Mouse (Mus musculus): ENCODE measurements around the gene Fanca. TPM values are rescaled to one million over a fixed set of nuclear protein-coding genes. Genes with fewer than 3 reads are reported as not detected.

Fanca gene
- polyA plus RNA-seq, 1 experiment, result 56.4 TPM

GRCm38 (mm10) chr8:123348237-123348843 lies 30.0 kb upstream of the Fanca start:
- Histone ChIP-seq H3K9ac (ENCODE audit: low read depth, poor library complexity, severe bottlenecking) (no peak overlapping the region), H3K4me1 (ENCODE audit: control insufficient read depth, insufficient read depth, low read length) (no peaks in the 10 kb centered on the region), H3K36me3 (ENCODE audit: control insufficient read depth, insufficient read depth, low read length, poor library complexity, severe bottlenecking) (no peaks in the 10 kb centered on the region), H3K9me3 (replicated peaks; ENCODE audit: control insufficient read depth, insufficient read depth, low read length, poor library complexity, severe bottlenecking) (no peaks in the 10 kb centered on the region), H3K27me3 (ENCODE audit: control insufficient read depth, insufficient read depth, low read length, poor library complexity, severe bottlenecking) (no peaks in the 10 kb centered on the region), H3K27ac (ENCODE audit: insufficient read depth, low read length) (no peak overlapping the region), H3K4me3 (ENCODE audit: low read depth, low read length) (no peak overlapping the region)
- TF ChIP-seq POLR2A (IDR thresholded peaks at IDR 0.05; ENCODE audit: insufficient read depth, low read length), result no peak
- no peak for TF ChIP-seq EP300 (IDR thresholded peaks at IDR 0.05; ENCODE audit: insufficient read depth, low read depth, low read length)
- TF ChIP-seq CTCF (IDR thresholded peaks at IDR 0.05; ENCODE audit: low read depth, low read length), result no peak

DNA sequence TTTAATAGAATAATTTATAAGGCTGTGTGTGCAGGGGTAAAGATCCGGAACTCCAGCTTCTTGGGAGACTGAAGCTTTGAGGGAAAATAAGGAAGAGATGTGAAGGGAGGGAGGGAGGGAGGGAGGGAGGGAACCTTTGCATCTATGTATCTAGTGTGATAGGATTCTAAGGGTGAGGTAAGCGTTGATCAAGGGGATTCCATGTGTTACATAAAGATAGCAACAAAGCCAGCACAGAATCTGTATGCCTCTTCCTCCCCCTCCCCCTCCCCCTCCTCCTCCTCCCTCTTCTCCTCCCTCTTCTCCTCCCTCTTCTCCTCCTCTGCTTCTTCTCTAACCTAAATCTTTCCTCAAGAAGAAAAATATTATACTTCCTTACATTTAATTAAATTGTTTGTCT lies 28.9 kb upstream of the Fanca start:
- no peak overlapping the region for H3K27ac ChIP-seq (ENCODE audit: insufficient read depth, low read length)
- H3K9me3 ChIP-seq (replicated peaks; ENCODE audit: control insufficient read depth, insufficient read depth, low read length, poor library complexity, severe bottlenecking), result no peaks in the 10 kb centered on the region
- no peaks in the 10 kb centered on the region for H3K4me1 ChIP-seq (ENCODE audit: control insufficient read depth, insufficient read depth, low read length)
- no peak overlapping the region for H3K4me3 ChIP-seq (ENCODE audit: low read depth, low read length)
- no peak overlapping the region for H3K9ac ChIP-seq (ENCODE audit: low read depth, poor library complexity, severe bottlenecking)
- TF ChIP-seq EP300 (IDR thresholded peaks at IDR 0.05; ENCODE audit: insufficient read depth, low read depth, low read length), result no peak
- no peak for TF ChIP-seq POLR2A (IDR thresholded peaks at IDR 0.05; ENCODE audit: insufficient read depth, low read length)
- H3K36me3 ChIP-seq (ENCODE audit: control insufficient read depth, insufficient read depth, low read length, poor library complexity, severe bottlenecking), result no peaks in the 10 kb centered on the region
- no peaks in the 10 kb centered on the region for H3K27me3 ChIP-seq (ENCODE audit: control insufficient read depth, insufficient read depth, low read length, poor library complexity, severe bottlenecking)

GRCm38 (mm10) chr8:123345856-123346255 lies 27.5 kb upstream of the Fanca start:
- no peaks in the 10 kb centered on the region for H3K4me1 ChIP-seq (ENCODE audit: control insufficient read depth, insufficient read depth, low read length)
- TF ChIP-seq EP300 (IDR thresholded peaks at IDR 0.05; ENCODE audit: insufficient read depth, low read depth, low read length), result no peak
- TF ChIP-seq CTCF (IDR thresholded peaks at IDR 0.05; ENCODE audit: low read depth, low read length), result no peak
- no peak for TF ChIP-seq POLR2A (IDR thresholded peaks at IDR 0.05; ENCODE audit: insufficient read depth, low read length)
- no peak overlapping the region for H3K27ac ChIP-seq (ENCODE audit: insufficient read depth, low read length)
- H3K36me3 ChIP-seq (ENCODE audit: control insufficient read depth, insufficient read depth, low read length, poor library complexity, severe bottlenecking), result no peaks in the 10 kb centered on the region
- H3K4me3 ChIP-seq (ENCODE audit: low read depth, low read length), result no peak overlapping the region
- no peak overlapping the region for H3K9ac ChIP-seq (ENCODE audit: low read depth, poor library complexity, severe bottlenecking)
- no peaks in the 10 kb centered on the region for H3K27me3 ChIP-seq (ENCODE audit: control insufficient read depth, insufficient read depth, low read length, poor library complexity, severe bottlenecking)
- no peaks in the 10 kb centered on the region for H3K9me3 ChIP-seq (replicated peaks; ENCODE audit: control insufficient read depth, insufficient read depth, low read length, poor library complexity, severe bottlenecking)

- H3K4me3 ChIP-seq (ENCODE audit: low read depth, low read length), result no peak overlapping the region
- no peak overlapping the region for H3K9ac ChIP-seq (ENCODE audit: low read depth, poor library complexity, severe bottlenecking)
- no peaks in the 10 kb centered on the region for H3K27me3 ChIP-seq (ENCODE audit: control insufficient read depth, insufficient read depth, low read length, poor library complexity, severe bottlenecking)
- H3K9me3 ChIP-seq (replicated peaks; ENCODE audit: control insufficient read depth, insufficient read depth, low read length, poor library complexity, severe bottlenecking), result no peaks in the 10 kb centered on the region
- H3K4me1 ChIP-seq (ENCODE audit: control insufficient read depth, insufficient read depth, low read length), result no peaks in the 10 kb centered on the region
- H3K36me3 ChIP-seq (ENCODE audit: control insufficient read depth, insufficient read depth, low read length, poor library complexity, severe bottlenecking), result no peaks in the 10 kb centered on the region
- TF ChIP-seq EP300 (IDR thresholded peaks at IDR 0.05; ENCODE audit: insufficient read depth, low read depth, low read length) (no peak), POLR2A (IDR thresholded peaks at IDR 0.05; ENCODE audit: insufficient read depth, low read length) (no peak), CTCF (IDR thresholded peaks at IDR 0.05; ENCODE audit: low read depth, low read length) (no peak)
- H3K27ac ChIP-seq (ENCODE audit: insufficient read depth, low read length), result no peak overlapping the region
Observed at GRCm38 (mm10) chr8:123345135-123345534, 26.8 kb upstream of the Fanca start.

DNA sequence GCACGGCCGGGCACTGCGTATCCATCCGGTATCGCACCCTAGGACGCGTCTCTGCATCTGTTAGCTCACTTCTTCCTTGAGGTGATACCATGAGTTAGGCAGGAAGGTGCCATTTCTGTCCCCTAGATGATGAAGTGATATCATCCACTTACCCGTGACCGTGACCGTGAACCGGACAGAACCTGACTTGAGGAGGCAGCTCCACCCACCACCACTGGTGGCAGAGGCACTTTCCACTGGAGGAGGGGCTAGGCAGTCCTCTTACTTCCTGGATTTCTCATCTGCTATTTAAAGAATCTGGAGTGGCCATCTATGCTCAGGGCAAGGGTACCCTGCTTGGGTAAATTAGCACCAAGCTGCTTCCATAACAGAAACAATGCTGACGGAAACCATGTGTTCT lies 25.0 kb upstream of the Fanca start:
- Histone ChIP-seq H3K27me3 (ENCODE audit: control insufficient read depth, insufficient read depth, low read length, poor library complexity, severe bottlenecking) (no peaks in the 10 kb centered on the region), H3K27ac (ENCODE audit: insufficient read depth, low read length) (no peak overlapping the region), H3K36me3 (ENCODE audit: control insufficient read depth, insufficient read depth, low read length, poor library complexity, severe bottlenecking) (no peaks in the 10 kb centered on the region), H3K4me3 (ENCODE audit: low read depth, low read length) (no peak overlapping the region), H3K9ac (ENCODE audit: low read depth, poor library complexity, severe bottlenecking) (no peak overlapping the region), H3K9me3 (replicated peaks; ENCODE audit: control insufficient read depth, insufficient read depth, low read length, poor library complexity, severe bottlenecking) (no peaks in the 10 kb centered on the region), H3K4me1 (ENCODE audit: control insufficient read depth, insufficient read depth, low read length) (no peaks in the 10 kb centered on the region)
- TF ChIP-seq POLR2A (IDR thresholded peaks at IDR 0.05; ENCODE audit: insufficient read depth, low read length) (no peak), CTCF (IDR thresholded peaks at IDR 0.05; ENCODE audit: low read depth, low read length) (no peak), EP300 (IDR thresholded peaks at IDR 0.05; ENCODE audit: insufficient read depth, low read depth, low read length) (no peak)

GRCm38 (mm10) chr8:123342911-123343310 lies 24.5 kb upstream of the Fanca start:
- no peak overlapping the region for H3K4me3 ChIP-seq (ENCODE audit: low read depth, low read length)
- no peaks in the 10 kb centered on the region for H3K9me3 ChIP-seq (replicated peaks; ENCODE audit: control insufficient read depth, insufficient read depth, low read length, poor library complexity, severe bottlenecking)
- H3K9ac ChIP-seq (ENCODE audit: low read depth, poor library complexity, severe bottlenecking), result no peak overlapping the region; the same call in 1 of the 2 replicates
- no peaks in the 10 kb centered on the region for H3K36me3 ChIP-seq (ENCODE audit: control insufficient read depth, insufficient read depth, low read length, poor library complexity, severe bottlenecking)
- no peak overlapping the region for H3K27ac ChIP-seq (ENCODE audit: insufficient read depth, low read length)
- no peaks in the 10 kb centered on the region for H3K4me1 ChIP-seq (ENCODE audit: control insufficient read depth, insufficient read depth, low read length)
- no peak for TF ChIP-seq CTCF (IDR thresholded peaks at IDR 0.05; ENCODE audit: low read depth, low read length)
- no peak for TF ChIP-seq EP300 (IDR thresholded peaks at IDR 0.05; ENCODE audit: insufficient read depth, low read depth, low read length)
- TF ChIP-seq POLR2A (IDR thresholded peaks at IDR 0.05; ENCODE audit: insufficient read depth, low read length), result no peak
- no peaks in the 10 kb centered on the region for H3K27me3 ChIP-seq (ENCODE audit: control insufficient read depth, insufficient read depth, low read length, poor library complexity, severe bottlenecking)

Measured in ES-Bruce4 (cell line).